Mouse (Mus musculus): ENCODE measurements around the gene Mov10l1.
A peak's percentile ranks its signal among the peaks of the same experiment; 100 is the strongest.

Gene Mov10l1

DNA sequence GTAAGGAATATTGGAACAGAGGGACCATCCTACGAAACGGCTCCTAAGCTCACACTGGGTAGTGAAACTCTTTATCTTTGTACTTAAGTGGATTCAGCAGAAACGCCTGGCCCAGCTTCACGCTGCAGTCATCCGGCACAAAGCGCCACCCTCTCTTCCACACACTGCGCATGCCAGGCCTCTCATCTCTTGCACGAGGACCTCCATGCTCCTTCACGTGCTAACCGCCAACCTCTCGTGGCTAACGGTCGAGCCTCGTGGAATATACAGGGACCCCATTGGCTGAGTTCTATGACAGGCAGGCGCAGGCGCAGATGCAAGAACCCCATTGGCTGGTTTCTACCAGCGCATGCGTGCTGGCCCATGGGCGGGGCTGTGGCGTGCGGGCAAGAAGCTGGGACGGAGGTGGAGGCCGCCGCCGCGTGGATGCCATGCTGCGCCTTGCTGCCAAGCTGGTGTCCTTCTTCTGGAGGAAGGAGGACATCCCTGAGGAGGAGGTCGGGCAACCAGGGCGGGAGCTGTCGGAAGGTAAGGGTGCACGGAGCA is at the start of gene Mov10l1:
Gene Mov10l1, plus strand, starts transcription at position 376 of the 546 bp plus-strand sequence.
- no peak for DNase-seq (ENCODE audit: low spot score)

DNA sequence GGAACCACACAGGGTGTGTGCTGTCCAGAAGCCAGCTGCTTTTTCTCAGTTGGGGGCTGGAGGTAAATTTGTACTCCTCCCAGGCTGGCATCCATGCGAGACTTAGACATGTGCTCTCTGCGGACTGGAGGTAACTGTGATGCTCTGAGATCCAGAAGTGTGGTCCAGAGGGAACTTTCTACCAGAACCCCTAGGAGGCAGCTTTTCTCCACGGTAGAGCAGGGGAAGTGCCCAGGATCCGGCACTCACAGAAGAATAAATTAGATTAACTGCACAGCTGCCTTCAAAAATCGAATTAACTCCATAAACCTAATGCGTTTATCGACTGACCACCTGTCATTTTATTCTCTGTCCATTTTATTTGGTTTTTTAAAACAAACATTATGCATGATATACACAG is 48.6 kb upstream of the Mov10l1 start:
- no peak for DNase-seq (ENCODE audit: low spot score)

DNA sequence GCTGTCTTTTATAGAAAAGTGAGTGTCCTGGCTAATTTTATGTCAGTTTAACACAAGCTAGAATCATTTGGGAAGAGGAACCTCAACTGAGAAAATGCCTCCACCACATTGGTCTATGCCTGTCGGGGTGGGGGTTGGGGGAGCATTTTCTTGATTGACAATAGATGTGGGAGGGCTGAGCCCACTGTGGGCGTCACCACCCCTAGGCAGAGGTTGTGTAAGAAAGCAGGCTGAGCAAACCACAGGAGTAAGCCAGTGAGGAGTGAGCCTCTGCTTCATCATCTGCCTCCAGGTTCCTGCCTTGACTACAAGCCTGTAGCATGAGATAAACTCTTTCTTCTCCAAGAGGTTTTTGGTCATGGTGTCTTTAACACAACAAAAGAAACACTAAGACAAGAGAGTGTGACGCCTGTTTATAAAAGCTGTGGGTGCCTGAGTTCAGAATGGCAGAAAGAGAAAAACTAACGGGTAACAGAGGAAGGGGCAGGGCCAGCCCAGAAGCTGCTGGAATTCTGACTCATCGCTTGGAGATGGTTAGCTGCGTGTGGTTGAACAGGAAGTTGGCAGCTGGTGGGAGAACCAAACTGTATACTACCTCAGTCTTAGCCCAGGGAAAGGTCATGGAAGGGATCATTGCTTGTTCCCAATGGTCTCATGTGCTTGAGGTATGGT is 46.0 kb upstream of the Mov10l1 start:
- no peak for DNase-seq (ENCODE audit: low spot score)

DNA sequence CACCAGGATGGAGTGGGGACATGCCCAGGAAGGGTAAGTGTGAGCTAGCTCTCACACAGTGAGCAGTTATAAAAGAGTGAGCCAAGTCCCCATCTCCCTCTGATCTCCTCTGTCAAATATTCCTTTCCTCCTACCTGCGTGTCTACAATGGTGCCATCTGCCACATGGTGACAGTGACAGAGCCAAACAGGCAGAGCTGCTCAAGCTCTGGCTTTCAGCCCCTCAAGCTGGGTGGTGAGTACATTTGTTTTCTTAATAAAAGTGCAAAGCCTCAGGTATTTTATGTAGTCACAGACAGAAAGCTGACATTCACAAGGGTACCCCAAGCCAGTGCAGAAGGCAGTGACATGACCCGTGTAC is 45.4 kb upstream of the Mov10l1 start:
- no peak for DNase-seq (ENCODE audit: low spot score)

DNA sequence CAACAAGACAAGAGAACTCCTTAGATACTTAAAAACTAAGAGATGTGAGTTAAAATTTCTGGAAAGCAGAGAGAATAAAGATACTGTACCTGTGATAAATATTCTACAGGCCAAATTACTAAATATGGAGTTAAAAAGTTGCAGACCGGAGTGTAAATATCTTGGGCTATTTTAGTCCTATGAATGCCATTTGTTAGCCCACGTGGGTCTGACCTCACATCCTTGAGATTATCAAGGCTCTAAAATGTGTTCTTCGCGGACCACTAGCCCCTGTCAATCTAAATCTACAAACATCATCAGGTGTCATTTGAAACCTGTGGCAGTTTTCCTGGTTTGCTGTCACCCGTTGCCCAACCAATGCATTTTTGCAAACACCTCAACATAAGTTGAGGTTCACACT is 39.9 kb upstream of the Mov10l1 start:
- no peak for DNase-seq (ENCODE audit: low spot score)

DNA sequence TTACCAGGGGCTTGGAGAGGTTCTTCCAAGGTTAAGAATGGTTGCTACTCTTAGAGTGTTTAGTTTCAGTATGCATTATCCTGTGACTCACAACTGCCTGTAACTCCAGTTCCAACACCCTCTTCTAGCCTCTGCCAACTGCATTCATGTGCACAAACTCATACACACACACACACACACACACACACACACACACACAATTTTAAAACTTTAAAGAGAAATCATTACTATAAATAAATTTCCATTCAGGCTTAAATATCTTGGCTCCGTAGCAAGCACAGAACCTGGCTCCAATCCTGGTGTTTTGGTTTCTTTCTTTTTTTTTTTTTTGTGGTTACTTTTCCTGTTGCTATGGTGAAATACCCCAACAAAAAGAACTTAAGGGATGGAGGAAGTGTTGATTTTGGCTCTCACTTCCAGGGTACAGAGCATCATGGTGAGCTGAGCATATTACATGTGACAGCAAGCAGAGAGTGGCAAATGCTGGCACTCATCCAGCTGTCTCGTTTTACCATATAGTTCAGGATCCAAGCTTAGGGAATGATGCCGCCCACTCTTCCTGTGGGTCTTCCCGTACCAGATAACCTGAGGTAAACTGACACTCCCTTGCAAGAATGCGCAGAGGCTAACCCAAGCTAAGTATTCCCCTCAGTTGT is 38.7 kb upstream of the Mov10l1 start:
- no peak for DNase-seq (ENCODE audit: low spot score)

DNA sequence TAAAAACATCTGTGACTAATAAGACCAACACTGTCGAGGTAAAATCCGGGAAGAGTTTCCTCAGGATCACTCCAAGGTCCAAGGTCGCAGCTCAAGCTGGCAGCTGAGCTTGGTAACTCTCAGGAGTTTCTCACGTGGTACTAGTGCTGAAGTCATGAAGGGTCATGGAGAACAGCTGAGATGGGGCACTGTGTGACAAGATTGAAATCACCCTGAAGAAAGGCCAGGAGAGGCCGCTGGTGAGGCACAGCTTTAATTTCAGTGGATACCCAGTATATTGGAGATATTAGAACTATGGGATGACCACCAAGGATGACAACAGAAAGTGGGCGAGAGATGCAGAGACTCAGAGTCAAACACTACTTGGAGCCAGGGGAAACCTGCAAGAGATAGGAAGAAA is 35.9 kb upstream of the Mov10l1 start:
- DNase-seq (ENCODE audit: low spot score), result no peak

DNA sequence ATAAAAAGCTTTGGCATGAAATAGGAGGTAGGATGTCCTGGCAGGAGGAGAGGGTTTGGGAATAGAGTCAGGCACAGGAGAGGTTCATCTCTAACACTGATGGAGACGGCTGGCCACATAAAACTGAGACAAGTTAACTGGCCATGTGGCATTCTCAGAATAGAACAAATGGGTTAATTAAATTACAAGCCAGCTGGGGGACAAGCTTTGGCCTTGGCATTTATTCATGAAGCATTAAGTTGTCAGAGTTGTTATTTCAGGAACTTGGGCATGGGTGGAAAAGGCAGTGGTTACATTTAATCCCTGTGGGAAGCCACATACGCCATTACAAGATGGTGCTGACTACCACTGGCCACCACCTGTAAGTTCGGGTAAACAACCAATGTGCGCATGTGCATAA is 31.5 kb upstream of the Mov10l1 start:
- no peak for DNase-seq (ENCODE audit: low spot score)

DNA sequence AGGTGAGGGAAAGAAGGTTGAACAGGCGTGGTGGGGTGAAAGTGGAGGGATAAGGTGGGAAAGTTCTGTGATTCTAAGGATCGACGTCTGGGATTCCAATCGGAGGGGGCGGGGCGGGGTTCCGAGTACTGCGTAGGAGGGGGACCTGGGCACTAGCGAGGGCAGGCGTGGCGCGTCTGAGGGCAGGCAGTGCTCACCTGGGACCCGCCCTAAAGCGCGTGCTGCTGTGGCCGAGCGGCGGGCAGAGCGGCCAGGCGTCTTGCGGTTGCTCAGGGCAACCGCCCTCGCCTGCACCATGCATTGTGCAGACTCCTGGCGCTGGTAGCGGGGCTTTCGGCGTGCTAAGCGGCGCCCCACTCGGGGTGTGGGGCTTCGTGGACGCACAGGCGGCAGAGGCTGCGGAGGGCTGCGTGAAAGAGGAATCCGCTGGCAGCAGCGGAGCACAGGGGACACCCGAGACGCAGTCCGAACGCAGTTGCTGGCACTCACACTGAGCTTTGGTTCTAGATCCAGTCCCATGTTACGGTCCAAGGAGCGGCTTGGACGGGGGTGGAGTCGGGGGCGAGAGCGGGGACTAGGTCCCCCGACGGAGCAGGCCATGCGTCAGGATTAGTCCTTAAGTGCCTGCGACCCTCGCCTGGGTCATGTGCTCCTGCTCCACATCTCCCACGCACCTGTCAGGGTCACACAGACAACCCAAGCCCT is 28.2 kb upstream of the Mov10l1 start, which contains the start of gene Ttll8:
Gene Ttll8, minus strand, starts transcription at position 51 of the 705 bp plus-strand sequence.
- DNase-seq (ENCODE audit: low spot score), result peak; percentile 30

DNA sequence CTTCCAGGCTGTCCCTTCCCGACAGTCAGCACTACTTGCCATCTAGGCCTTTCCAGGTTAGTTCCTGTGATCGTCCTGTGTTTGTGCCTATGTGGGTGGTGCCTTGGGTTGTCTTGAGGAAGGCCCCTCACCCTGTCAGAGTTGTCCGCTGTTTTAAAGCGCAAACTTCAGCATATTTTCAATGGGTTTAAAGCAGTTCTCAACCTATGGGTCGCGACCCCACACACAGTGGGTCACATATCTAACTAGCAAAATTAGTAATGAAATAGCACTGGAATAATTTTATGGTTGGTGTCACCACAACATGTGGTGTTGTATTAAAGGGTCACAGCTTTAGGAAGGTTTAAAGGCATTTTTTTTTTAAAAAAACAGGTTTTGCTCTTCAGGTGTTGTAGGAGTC is 27.4 kb upstream of the Mov10l1 start:
- DNase-seq (ENCODE audit: low spot score), result no peak

DNA sequence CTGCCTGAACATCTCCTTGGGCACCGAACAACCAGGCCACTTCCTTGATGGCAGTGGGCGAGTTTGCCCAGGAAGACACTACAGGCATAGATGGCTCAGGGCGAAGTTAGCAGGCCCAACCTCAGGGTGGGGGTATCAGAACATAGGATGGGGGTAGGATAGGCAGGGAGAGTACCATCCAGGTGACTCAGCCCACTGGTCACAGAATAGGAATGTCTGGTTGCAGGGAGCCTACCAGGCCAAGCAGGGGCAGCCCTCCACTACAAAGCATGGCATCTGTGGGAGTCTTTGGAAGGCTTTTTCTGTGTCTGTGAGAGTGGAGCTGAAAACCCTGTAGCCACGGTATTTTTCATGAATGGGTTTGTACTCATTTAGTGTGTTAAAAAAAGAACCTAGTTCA is 25.2 kb upstream of the Mov10l1 start:
- no peak for DNase-seq (ENCODE audit: low spot score)

DNA sequence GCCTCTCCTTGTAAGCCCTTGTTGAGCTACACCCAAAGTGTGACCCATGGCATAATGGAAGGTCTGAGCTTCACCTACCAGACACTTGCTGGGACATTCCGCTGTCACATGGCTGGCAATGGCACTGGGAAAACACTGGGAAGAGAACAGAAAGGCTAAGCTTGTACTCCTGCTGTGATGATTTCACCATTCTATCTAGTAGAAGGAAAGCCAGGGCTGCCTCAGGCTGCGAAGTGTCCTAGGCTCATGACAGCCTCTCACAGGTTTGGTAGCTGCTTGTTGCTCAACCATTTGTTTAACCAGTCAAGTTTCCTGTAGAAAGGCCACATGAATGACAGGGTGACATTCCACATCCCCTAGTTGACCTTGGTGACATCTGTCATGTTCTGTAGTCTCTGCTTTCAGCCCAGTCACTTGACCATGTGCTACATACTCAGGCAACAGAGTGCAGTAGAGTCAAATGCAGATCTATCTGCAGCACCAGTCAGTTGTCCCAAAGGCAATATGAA is 18.6 kb upstream of the Mov10l1 start:
- DNase-seq (ENCODE audit: low spot score), result no peak

DNA sequence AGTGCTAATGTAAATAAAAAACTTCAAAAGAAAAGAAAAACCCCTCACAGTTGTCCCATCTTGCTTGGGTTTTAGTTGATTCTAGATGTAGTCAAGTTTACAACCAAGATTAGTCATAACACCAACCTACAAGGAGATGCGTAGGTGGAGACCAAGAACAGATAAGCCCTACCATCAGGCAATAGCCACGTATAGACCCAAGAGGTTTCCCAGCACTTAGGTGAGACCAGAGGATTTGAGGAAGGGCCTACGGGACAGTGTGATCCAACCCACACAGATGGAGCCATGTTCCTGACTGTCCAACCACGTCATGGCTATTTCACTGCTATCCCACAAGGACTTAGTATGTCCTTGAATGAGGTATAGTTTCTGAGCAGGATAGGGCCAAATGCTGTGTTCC is 10.4 kb upstream of the Mov10l1 start:
- no peak for DNase-seq (ENCODE audit: low spot score)

DNA sequence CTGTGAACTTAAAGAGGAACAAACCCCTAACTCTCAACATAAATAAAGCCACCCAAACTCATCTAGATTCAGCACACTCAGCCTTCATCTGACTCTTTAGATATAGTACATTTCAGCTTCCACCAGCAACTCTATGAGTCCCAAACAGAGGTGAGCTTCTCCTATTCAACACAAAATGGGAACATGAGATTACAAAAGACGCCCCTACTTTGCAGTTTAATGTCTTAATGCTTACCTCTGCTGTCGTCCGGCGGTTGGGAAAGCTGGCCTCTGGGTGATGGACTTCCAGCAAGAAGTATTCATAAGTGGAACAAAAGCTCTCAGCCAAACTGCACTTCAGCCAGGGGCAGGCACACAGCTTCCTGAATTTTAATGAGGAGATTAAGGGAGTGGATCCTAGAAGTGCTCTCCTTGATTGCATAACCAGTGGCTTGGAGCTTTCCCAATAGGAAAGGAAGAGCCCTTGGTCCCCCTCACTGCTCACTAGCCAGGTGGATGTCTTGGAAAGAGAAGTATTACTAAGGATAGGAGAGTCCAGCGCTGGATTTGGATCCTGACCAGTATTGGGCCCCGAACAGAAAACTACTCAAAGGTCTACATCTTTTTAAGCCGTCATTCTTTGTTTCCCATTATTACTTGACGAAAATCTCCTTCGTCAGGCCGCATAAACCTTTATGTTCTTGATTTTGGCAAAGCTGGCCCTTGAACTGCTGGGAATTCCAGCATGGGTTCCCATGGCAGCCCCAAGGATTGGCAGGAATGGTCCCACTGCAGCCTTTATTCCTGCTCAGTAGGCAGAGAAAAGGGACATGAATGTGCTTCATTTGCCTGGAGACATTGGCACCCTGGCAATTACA is 4.2 kb upstream of the Mov10l1 start, which contains the start of gene Mlc1:
Gene Mlc1, minus strand, starts transcription at position 727 of the 857 bp plus-strand sequence.
- DNase-seq (ENCODE audit: low spot score), result no peak

DNA sequence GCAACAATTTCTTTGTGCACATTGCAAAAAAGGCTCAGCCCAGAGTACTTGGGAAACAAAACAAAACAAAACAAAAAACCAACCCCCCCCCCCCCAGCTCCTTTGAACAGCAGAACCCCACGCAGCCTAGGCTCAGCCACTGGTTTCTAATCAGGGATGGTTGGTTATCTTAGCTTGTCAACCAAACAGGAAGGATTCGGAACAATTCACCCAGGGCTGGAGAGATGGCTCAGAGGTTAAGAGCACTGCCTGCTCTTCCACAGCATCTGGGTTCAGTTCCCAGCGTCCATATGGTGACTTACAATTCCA is 3.6 kb upstream of the Mov10l1 start:
- no peak for DNase-seq (ENCODE audit: low spot score)

DNA sequence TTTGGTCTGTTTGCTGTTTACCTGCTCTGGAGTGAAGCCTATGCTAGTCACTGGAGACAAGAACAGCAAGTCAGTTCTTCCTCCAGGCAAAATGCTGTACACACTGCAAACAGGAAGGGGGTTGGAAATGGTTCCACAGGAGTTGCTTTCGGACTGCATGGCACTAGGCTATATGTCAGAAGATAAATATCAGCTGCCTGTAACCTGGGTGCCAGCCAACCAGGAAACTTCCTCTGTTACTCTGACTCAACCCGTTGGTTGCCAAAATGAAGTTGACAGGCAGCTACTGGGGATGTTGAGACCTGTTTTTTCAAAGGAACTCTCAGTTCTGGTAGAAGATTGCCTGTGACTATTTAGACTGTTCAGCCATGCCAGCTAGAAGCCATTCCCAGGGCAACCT is 6.5 kb downstream of the Mov10l1 start:
- peak; percentile 79 for DNase-seq (ENCODE audit: low spot score)

DNA sequence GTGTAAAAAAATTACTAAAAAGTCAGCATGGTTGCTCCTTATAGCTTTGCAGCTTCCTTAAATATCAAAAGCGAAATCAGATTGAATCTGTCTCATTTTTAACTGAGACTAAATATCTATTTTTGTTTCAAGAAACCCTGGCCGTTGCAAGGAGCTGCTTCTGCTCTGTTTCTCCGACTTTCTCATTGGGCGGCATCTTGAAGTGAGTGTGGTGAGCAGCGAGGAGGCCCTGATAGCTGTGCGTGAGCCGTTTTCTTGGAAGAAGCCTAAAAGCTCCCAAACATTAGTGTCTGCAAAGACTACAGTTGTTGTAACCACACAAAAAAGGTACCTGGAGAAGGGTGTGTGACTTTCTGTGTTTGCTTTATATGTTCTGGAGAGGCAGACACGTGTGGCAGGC is 15.9 kb downstream of the Mov10l1 start:
- DNase-seq (ENCODE audit: low spot score), result no peak

DNA sequence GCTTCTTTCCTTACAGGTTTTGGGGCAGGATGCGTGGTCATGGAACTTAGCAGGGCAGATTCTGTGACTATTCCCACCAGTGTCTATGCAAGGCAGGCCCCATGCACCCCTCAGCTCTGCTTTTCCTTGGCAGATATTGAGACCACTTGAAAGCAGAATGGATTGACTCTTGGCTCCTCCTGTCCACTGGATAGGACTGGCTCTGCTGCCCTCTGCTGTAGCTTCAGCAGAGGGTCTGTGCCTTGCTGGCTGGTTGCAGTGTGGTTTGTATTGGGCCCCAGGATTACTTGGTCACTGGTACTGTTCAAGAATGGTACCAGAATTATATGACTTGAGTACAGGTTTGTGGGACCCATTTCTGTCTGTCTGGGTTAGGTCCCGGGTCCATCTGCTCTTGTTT is 16.4 kb downstream of the Mov10l1 start:
- DNase-seq (ENCODE audit: low spot score), result no peak

DNA sequence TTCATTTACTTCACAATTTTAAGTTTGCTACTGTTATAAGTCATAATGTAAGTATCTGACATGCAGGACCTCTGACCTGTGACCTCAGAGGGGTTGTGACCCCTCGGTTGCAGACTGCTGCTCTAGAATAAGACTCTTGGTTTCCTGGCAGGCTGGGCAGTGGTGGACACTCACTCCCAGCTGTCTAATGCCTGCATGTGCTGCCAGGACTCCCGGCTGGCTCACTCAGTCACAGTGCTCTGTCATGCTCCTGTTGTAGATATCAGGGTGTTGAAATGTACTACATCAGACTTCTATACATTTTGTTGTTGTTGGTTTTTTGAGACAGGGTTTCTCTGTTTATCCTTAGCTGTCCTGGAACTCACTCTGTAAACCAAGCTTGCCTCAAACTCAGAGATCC is 17.7 kb downstream of the Mov10l1 start:
- no peak for DNase-seq (ENCODE audit: low spot score)

DNA sequence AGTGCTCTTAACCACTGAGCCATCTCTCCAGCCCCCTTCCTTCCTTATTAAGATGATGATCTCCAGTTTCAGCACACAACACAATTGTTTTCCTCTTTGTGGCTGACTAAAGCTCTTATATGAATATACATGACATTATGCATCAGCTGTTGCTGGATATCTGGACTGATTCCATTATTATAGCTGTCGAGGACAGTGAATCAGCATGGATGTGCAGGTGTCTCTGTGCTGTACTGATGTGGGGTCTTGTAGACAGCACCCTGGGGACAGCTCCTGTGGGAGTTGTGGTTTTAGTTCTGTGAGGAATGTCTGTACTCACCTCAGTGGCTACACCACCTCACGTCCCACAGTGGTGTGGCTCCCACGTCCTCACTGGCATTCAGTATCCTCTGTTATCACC is 18.5 kb downstream of the Mov10l1 start:
- DNase-seq (ENCODE audit: low spot score), result no peak

DNA sequence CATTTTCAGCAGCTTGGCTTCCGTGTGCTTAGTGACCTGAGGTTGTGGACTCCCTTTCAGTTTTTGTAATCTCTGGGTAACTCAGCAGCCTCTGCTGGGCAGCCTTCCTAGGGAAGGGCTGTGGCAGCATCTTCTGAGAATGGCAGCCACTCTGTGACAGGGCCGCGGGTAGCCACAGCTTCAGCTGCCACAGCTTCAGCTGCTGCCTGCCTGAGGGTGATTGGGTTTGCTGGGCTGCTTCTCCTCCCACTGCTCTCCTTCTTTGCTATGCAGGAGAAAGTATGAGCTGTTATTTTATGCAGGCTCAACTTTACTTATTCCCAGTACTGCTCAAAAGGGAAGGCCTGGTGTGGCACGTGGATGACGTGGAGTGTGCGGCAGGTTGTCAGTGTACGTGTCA is 24.3 kb downstream of the Mov10l1 start:
- no peak for DNase-seq (ENCODE audit: low spot score)

DNA sequence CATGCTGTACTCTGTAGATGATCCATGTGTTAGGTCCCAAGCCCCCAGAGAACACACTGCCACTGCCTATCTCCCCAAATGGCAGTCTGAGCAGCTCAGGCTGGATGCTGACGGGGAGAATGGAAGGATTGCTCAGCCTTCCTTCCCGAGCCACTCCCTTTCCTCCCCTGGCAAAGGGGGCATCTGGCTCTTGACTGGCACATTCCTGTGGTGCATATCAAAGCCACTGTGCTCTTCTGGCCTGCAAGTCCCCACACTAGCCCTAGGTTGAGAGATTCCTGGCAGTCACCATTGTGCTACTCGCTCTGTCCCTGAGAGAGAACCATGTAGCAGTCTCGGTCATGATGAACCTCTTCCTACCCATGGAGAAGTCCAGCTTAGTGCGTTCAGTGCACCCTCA is 25.1 kb downstream of the Mov10l1 start:
- DNase-seq (ENCODE audit: low spot score), result no peak

Measured in urinary bladder, postnatal 14 days (tissue).